12 mouse cellular contexts compared by ENCODE assay signal in the genomic region with DNA sequence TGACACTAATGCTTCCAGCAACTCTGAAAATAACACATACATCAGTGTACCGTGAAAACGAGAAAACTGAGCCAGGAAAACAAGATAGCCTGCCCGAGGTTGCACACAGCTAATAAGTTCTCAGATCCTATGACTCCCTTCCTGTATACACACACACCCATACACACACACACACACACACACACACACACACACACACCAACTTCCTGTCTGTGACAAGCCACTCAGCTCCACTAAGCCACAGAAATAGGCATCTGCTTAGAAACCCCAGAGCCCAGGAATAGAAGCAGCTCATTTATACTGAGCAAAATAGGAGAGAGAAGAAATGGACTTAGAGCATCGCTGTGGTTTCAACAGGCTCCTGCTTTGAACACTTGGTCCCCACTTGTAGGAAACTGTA.
DNase-seq lines count a peak whose midpoint lies in the region; TF ChIP-seq lines count a peak whose summit lies in the region.
"Had no signal": no experiment of that assay in that cellular context is flagged by ENCODE, and none has a peak within 500 bp of the region (broad histone marks: within the 10 kb centered on the region; RNA-seq: fewer than 3 reads in every experiment).

No protein-coding gene starts in this region.

- no peak overlapping the region for H3K27ac ChIP-seq in kidney, adult 2 months (ENCODE audit: insufficient read depth, low read depth, low read length)
- H3K27ac ChIP-seq in thymus, adult 2 months (ENCODE audit: control insufficient read depth, insufficient read depth, low read length): no peak overlapping the region
- H3K27ac ChIP-seq: kidney, postnatal 0 days had no signal

- H3K4me3 ChIP-seq in kidney, adult 2 months (ENCODE audit: insufficient read depth, low read depth, low read length): no peak overlapping the region
- no peak overlapping the region for H3K4me3 ChIP-seq in thymus, adult 2 months (ENCODE audit: control insufficient read depth, insufficient read depth, low read length)

- no peak for TF ChIP-seq CTCF in kidney, adult 2 months (conservative IDR thresholded peaks at IDR 0.05; ENCODE audit: insufficient read depth, insufficient read length, low read depth, low read length)
- TF ChIP-seq CTCF in thymus, adult 2 months (IDR thresholded peaks at IDR 0.05; ENCODE audit: borderline replicate concordance, control insufficient read depth, extremely low read depth, insufficient read depth, low read length, poor library complexity): no peak

- peak; percentile 29 for DNase-seq in kidney, adult 2 months
- DNase-seq in kidney, adult 8-10 months: no peak
- peak; percentile 28 for DNase-seq in thymus, adult 2 months
- DNase-seq in thymus, adult 18-20 months: no peak
- peak; percentile 17 for DNase-seq in lung, postnatal 25 days (ENCODE audit: low spot score)
- DNase-seq in thymus, postnatal 4 days: peak; percentile 45
- DNase-seq in cerebellum, postnatal 25 days: no peak
- no peak for DNase-seq in spleen, postnatal 14 days (ENCODE audit: low spot score in 2 of 2)
- DNase-seq: cerebellum, postnatal 14 days; gastrocnemius, postnatal 36 days; heart, postnatal 36 days had no signal

- no peak for TF ChIP-seq POLR2A in kidney, adult 2 months (IDR thresholded peaks at IDR 0.05; ENCODE audit: low read depth, low read length)
- TF ChIP-seq POLR2A in thymus, adult 2 months (IDR thresholded peaks at IDR 0.05; ENCODE audit: control insufficient read depth, extremely low read depth, insufficient read depth, low read length, poor library complexity): no peak

- whole genome bisulfite sequencing in kidney, adult 2 months: 41% methylated on average over 4 of the region's 4 CpGs
- 2% methylated on average over 4 of the region's 4 CpGs for WGBS in thymus, adult 2 months

- no peaks in the 10 kb centered on the region for H3K36me3 ChIP-seq in kidney, adult 2 months (ENCODE audit: control insufficient read depth, insufficient read depth, low read length)
- H3K36me3 ChIP-seq in thymus, adult 2 months (ENCODE audit: control insufficient read depth, insufficient read depth, low read length): no peaks in the 10 kb centered on the region

- H3K4me1 ChIP-seq in kidney, adult 2 months (ENCODE audit: control insufficient read depth, insufficient read depth, low read length): no peaks in the 10 kb centered on the region
- H3K4me1 ChIP-seq in thymus, adult 2 months (replicated peaks; ENCODE audit: control insufficient read depth, insufficient read depth, low read length): peaks cover 3% of the 10 kb centered on the region; the same call in 1 of the 2 replicates

- H3K27me3 ChIP-seq in kidney, adult 2 months (replicated peaks; ENCODE audit: control insufficient read depth, insufficient read depth, low read length): no peaks in the 10 kb centered on the region
- no peaks in the 10 kb centered on the region for H3K27me3 ChIP-seq in thymus, adult 2 months (ENCODE audit: control insufficient read depth, insufficient read depth, low read length)

Comparison
In these comparisons a context has a peak if more than half of its experiments do, and no peak if none do; other contexts are left out.
1. DNase-seq: peak in kidney, adult 2 months (single experiment), thymus, adult 2 months (single experiment), lung, postnatal 25 days (single experiment) and thymus, postnatal 4 days (single experiment); none in kidney, adult 8-10 months (0 of 2), thymus, adult 18-20 months (0 of 2), cerebellum, postnatal 25 days (0 of 2) and spleen, postnatal 14 days (0 of 2).